Mouse (Mus musculus) T-helper 1 cell (primary cell): ENCODE data around the gene Jund.

ENCODE experiments used
- in situ Hi-C: fragments of 300-600 bp; cut with MboI, MseI; formaldehyde crosslinking; loops from one replicate; pipeline ENCODE4 v1.15.1; 2025; ENCODE audit warnings: high pct_unique_total_duplicates

The Jund gene

GRCm38 (mm10) chr8:70699834-70700554 lies 1.2 kb downstream of the Jund start:
- in situ Hi-C loops, result no loop called here

GRCm38 (mm10) chr8:70700555-70700922 lies 1.8 kb downstream of the Jund start:
- in situ Hi-C loops, result no loop called here

- in situ Hi-C loops, result no loop called here
Measured at GRCm38 (mm10) chr8:70701048-70701981, 2.6 kb downstream of the Jund start.

GRCm38 (mm10) chr8:70701982-70702841 lies 3.5 kb downstream of the Jund start:
- in situ Hi-C loops, result no loop called here

GRCm38 (mm10) chr8:70702842-70703182 lies 4.1 kb downstream of the Jund start:
- in situ Hi-C loops, result no loop called here

- in situ Hi-C loops, result no loop called here
Measured at GRCm38 (mm10) chr8:70703287-70703686, 4.5 kb downstream of the Jund start, which contains the start of gene Iqcn. Gene Iqcn, plus strand, starts transcription at chr8:70703457.

GRCm38 (mm10) chr8:70708281-70708680 lies 9.5 kb downstream of the Jund start:
- in situ Hi-C loops, result no loop called here

GRCm38 (mm10) chr8:70709794-70710193 lies 11.0 kb downstream of the Jund start:
- in situ Hi-C loops, result loop anchor here (10.0 kb wide), 1 partner anchor 55 kb away; the partner anchor contains the start of gene Mpv17l2

- in situ Hi-C loops, result loop anchor here (10.0 kb wide), 1 partner anchor 55 kb away; the partner anchor contains the start of gene Mpv17l2
Measured at GRCm38 (mm10) chr8:70710296-70710695, 11.5 kb downstream of the Jund start.

GRCm38 (mm10) chr8:70711041-70711440 lies 12.3 kb downstream of the Jund start:
- in situ Hi-C loops, result loop anchor here (10.0 kb wide), 1 partner anchor 54 kb away; the partner anchor contains the start of gene Mpv17l2

- in situ Hi-C loops, result loop anchor here (10.0 kb wide), 1 partner anchor 51 kb away; the partner anchor contains the start of gene Mpv17l2
Measured at GRCm38 (mm10) chr8:70713991-70714390, 15.2 kb downstream of the Jund start.

GRCm38 (mm10) chr8:70715086-70715485 lies 16.3 kb downstream of the Jund start:
- in situ Hi-C loops, result loop anchor here (10.0 kb wide), 1 partner anchor 50 kb away; the partner anchor contains the start of gene Mpv17l2

GRCm38 (mm10) chr8:70716521-70717400 lies 18.0 kb downstream of the Jund start:
- in situ Hi-C loops, result loop anchor here (10.0 kb wide), 1 partner anchor 48 kb away; the partner anchor contains the start of gene Mpv17l2

GRCm38 (mm10) chr8:70718297-70718696 lies 19.5 kb downstream of the Jund start, which contains the start of gene Gm3336:
Gene Gm3336, plus strand, starts transcription at chr8:70718543.
- in situ Hi-C loops, result loop anchor here (10.0 kb wide), 1 partner anchor 47 kb away; the partner anchor contains the start of gene Mpv17l2

- in situ Hi-C loops, result loop anchor here (10.0 kb wide), 1 partner anchor 45 kb away; the partner anchor contains the start of gene Mpv17l2
Measured at GRCm38 (mm10) chr8:70719796-70720270, 21.1 kb downstream of the Jund start.

- in situ Hi-C loops, result no loop called here
Measured at GRCm38 (mm10) chr8:70720739-70721138, 22.0 kb downstream of the Jund start.

GRCm38 (mm10) chr8:70721601-70722000 lies 22.9 kb downstream of the Jund start:
- in situ Hi-C loops, result no loop called here

- in situ Hi-C loops, result no loop called here
Measured at GRCm38 (mm10) chr8:70723486-70724210, 24.9 kb downstream of the Jund start, which contains the start of gene Pde4c. Gene Pde4c, plus strand, starts transcription at chr8:70723720.

- in situ Hi-C loops, result no loop called here
Measured at GRCm38 (mm10) chr8:70724216-70724615, 25.5 kb downstream of the Jund start.
